Mouse (Mus musculus) heart, embryonic 12.5 days (tissue): Measurements from ENCODE around the gene Mrpl35. TPM values are rescaled to one million over a fixed set of nuclear protein-coding genes. Genes with fewer than 3 reads are reported as not detected.
A peak's percentile ranks its signal among the peaks of the same experiment; 100 is the strongest.

ENCODE experiments used
- ATAC-seq: fragments of 200-750 bp; cut with Nextera tagmentation; 2 replicates; pipeline ENCODE4 v1.8.0; 2017; ENCODE audit warnings: moderate TSS enrichment, moderate library complexity; ENCODE audit not compliant: insufficient number of reproducible peaks, low FRiP score
- H3K27ac ChIP-seq: fragments of 300-500 bp; sonication (generic); 2 replicates; pipeline ENCODE4 v1.5.1; 2016; ENCODE audit warnings: mild to moderate bottlenecking, moderate library complexity; ENCODE audit not compliant: poor library complexity, severe bottlenecking
- H3K27me3 ChIP-seq: fragments of 300-500 bp; sonication (generic); replicated peaks from 2 replicates; pipeline ENCODE4 v1.6.1; 2016; ENCODE audit warnings: mild to moderate bottlenecking, moderate library complexity
- H3K36me3 ChIP-seq: fragments of 300-500 bp; sonication (generic); 2 replicates; pipeline ENCODE4 v1.6.1; 2016; ENCODE audit warnings: mild to moderate bottlenecking, moderate library complexity
- H3K4me1 ChIP-seq: fragments of 300-500 bp; sonication (generic); replicated peaks from 2 replicates; pipeline ENCODE4 v1.6.1; 2016; ENCODE audit warnings: mild to moderate bottlenecking
- H3K4me2 ChIP-seq: fragments of 300-500 bp; sonication (generic); 2 replicates; pipeline ENCODE4 v1.6.1; 2016; ENCODE audit warnings: mild to moderate bottlenecking, moderate library complexity
- H3K4me3 ChIP-seq: fragments of 300-500 bp; sonication (generic); 2 replicates; pipeline ENCODE4 v1.5.1; 2016; ENCODE audit warnings: mild to moderate bottlenecking
- H3K9ac ChIP-seq: fragments of 300-500 bp; sonication (generic); 2 replicates; pipeline ENCODE4 v1.6.1; 2016; ENCODE audit warnings: mild to moderate bottlenecking, moderate library complexity
- H3K9me3 ChIP-seq: fragments of 300-500 bp; sonication (generic); replicated peaks from 2 replicates; pipeline ENCODE4 v1.6.1; 2016; ENCODE audit warnings: mild to moderate bottlenecking, moderate library complexity
- WGBS: fragments of 180-500 bp; shearing (Covaris S2); methylation state at CpG from one replicate; pipeline ENCODE4 v1.1.7; 2016; 5-methylcytosine and 5-hydroxymethylcytosine counted together
- polyA plus RNA-seq: library from polyadenylated mRNA; unstranded; fragments of >200 nt; fragmentation: Nextera tagmentation; extraction: Ambion mirVana; gene quantifications from 2 replicates; pipeline ENCODE4 v1.2.1, GENCODE M21; 2016

Mrpl35 gene
- polyA plus RNA-seq, 1 experiment from 2014 or later = 53.5 TPM

DNA sequence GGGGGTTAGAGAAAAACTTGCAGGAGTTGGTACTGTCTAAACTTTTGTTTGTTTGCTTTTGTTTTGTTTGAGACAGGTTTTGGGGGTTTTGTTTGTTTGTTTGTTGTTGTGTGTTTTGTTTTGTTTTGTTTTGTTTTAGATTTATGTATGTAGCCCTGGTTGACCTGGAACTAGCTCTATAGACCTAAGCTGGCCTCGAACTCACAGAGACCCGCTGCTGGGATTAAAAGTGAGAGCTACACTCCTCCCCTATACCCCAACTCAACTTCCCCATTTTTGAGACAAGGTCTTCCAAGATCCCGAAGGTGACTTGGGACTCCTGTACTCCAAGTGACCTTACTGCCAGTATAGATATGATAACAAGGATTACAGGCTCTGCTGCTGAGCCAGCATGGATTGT is 2.8 kb downstream of the Mrpl35 start:
- ATAC-seq = no peak
- no peak overlapping the region for H3K27ac ChIP-seq
- H3K9ac ChIP-seq = peak overlapping the region; percentile 81; the same call in 1 of the 2 replicates
- H3K36me3 ChIP-seq = no peaks in the 10 kb centered on the region
- H3K27me3 ChIP-seq = no peaks in the 10 kb centered on the region
- peak overlapping the region; percentile 86 for H3K4me3 ChIP-seq
- H3K9me3 ChIP-seq = no peaks in the 10 kb centered on the region
- WGBS = 34% methylated on average over 3 of the region's 3 CpGs
- H3K4me2 ChIP-seq = peak overlapping the region; percentile 87
- peaks cover 9% of the 10 kb centered on the region for H3K4me1 ChIP-seq

DNA sequence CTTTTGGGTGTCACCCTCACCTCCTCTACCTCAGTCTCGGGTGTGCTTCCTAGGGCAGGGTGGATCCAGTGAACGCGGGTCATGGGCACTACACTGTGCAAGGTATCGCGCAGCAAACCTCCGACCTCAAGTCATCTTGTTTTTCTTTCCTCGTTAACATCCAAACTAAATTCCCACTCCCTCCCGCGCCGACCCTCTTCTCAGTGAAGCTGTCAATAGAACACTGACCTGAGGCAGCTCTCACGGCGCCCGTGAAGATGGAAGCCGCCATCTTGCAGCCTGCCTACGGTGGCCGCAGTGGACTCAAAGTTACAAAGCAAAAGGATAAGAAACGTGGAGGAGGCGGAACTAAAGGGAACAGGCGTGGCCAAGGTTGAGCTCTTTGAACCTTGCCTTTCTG is 3.3 kb downstream of the Mrpl35 start:
- H3K4me1 ChIP-seq = peaks cover 9% of the 10 kb centered on the region
- no peak overlapping the region for H3K27ac ChIP-seq
- peak; percentile 89 for ATAC-seq
- H3K9me3 ChIP-seq = no peaks in the 10 kb centered on the region
- peak overlapping the region; percentile 86 for H3K4me3 ChIP-seq
- H3K4me2 ChIP-seq = peak overlapping the region; percentile 87
- no peaks in the 10 kb centered on the region for H3K27me3 ChIP-seq
- H3K9ac ChIP-seq = peak overlapping the region; percentile 81
- under 1% methylated on average over 19 of the region's 19 CpGs for WGBS
- peaks cover 3% of the 10 kb centered on the region for H3K36me3 ChIP-seq

GRCm38 (mm10) chr6:71823085-71823484 is 3.7 kb downstream of the Mrpl35 start:
- Histone ChIP-seq H3K36me3 (peaks cover 7% of the 10 kb centered on the region), H3K9me3 (no peaks in the 10 kb centered on the region), H3K4me2 (peak overlapping the region; percentile 87), H3K9ac (peak overlapping the region; percentile 81), H3K27me3 (no peaks in the 10 kb centered on the region), H3K4me1 (peaks cover 9% of the 10 kb centered on the region), H3K27ac (no peak overlapping the region), H3K4me3 (peak overlapping the region; percentile 86)
- 1% methylated on average over 7 of the region's 7 CpGs for WGBS
- 0 out of 2 replicates have a peak, but pooled peaks have one; percentile 5 for ATAC-seq

DNA sequence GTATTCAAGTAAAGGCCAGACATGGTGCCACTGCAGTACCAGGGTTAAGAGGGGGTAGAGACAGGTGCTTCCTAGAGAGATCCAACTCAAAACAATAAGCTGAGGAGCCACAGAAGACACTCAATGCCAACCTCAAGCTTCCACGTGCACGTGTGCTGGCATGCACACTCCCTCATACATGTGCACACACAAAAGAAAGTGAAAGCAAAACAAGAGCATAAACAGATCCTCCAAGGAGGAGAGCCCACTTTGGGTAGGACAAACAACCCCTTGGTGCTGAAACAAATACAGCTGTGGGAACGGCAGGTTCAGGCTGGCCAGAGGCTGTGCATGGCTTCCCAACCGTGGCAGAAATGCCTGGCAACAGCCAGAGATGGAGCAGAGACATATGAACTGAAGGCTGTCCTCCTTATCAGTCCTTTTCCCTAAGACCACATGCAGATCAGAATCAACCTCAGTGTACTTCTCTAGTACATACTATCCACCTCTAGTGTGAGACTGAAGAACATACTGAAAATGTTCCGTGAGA is 6.9 kb downstream of the Mrpl35 start:
- H3K4me1 ChIP-seq = peaks cover 9% of the 10 kb centered on the region
- no peak overlapping the region for H3K4me3 ChIP-seq
- H3K36me3 ChIP-seq = peaks cover 38% of the 10 kb centered on the region
- no peaks in the 10 kb centered on the region for H3K9me3 ChIP-seq
- no peak overlapping the region for H3K27ac ChIP-seq
- 88% methylated on average over 5 of the region's 5 CpGs for WGBS
- no peak overlapping the region for H3K9ac ChIP-seq
- H3K27me3 ChIP-seq = no peaks in the 10 kb centered on the region
- ATAC-seq = no peak
- no peak overlapping the region for H3K4me2 ChIP-seq

GRCm38 (mm10) chr6:71812820-71813219 is 13.9 kb downstream of the Mrpl35 start:
- peaks cover 70% of the 10 kb centered on the region for H3K36me3 ChIP-seq
- no peak overlapping the region for H3K4me2 ChIP-seq
- no peak for ATAC-seq
- H3K27ac ChIP-seq = no peak overlapping the region
- H3K4me3 ChIP-seq = no peak overlapping the region
- no peaks in the 10 kb centered on the region for H3K27me3 ChIP-seq
- H3K4me1 ChIP-seq = peaks cover 3% of the 10 kb centered on the region; the same call in 1 of the 2 replicates
- H3K9me3 ChIP-seq = no peaks in the 10 kb centered on the region
- WGBS = 81% methylated on average over 2 of the region's 2 CpGs
- no peak overlapping the region for H3K9ac ChIP-seq

GRCm38 (mm10) chr6:71809890-71810289 is 16.9 kb downstream of the Mrpl35 start:
- peaks cover 13% of the 10 kb centered on the region for H3K4me1 ChIP-seq
- H3K4me3 ChIP-seq = no peak overlapping the region
- H3K9ac ChIP-seq = no peak overlapping the region
- H3K4me2 ChIP-seq = no peak overlapping the region
- no peaks in the 10 kb centered on the region for H3K27me3 ChIP-seq
- H3K9me3 ChIP-seq = no peaks in the 10 kb centered on the region
- WGBS = 92% methylated on average over 9 of the region's 9 CpGs
- no peak for ATAC-seq
- peaks cover 43% of the 10 kb centered on the region for H3K36me3 ChIP-seq
- H3K27ac ChIP-seq = no peak overlapping the region

- no peaks in the 10 kb centered on the region for H3K9me3 ChIP-seq
- no peak overlapping the region for H3K9ac ChIP-seq
- H3K4me3 ChIP-seq = no peak overlapping the region
- peaks cover 24% of the 10 kb centered on the region for H3K4me1 ChIP-seq
- no peak overlapping the region for H3K27ac ChIP-seq
- 63% methylated on average over 1 of the region's 1 CpGs for WGBS
- no peak for ATAC-seq
- H3K4me2 ChIP-seq = no peak overlapping the region
- peaks cover 21% of the 10 kb centered on the region for H3K36me3 ChIP-seq
- no peaks in the 10 kb centered on the region for H3K27me3 ChIP-seq
Observed at GRCm38 (mm10) chr6:71806713-71807112, 20.1 kb downstream of the Mrpl35 start.

GRCm38 (mm10) chr6:71804061-71804829 is 22.5 kb downstream of the Mrpl35 start:
- Histone ChIP-seq H3K4me3 (no peak overlapping the region), H3K27ac (peak overlapping the region; percentile 74), H3K9ac (no peak overlapping the region), H3K27me3 (no peaks in the 10 kb centered on the region), H3K4me1 (peaks cover 34% of the 10 kb centered on the region), H3K9me3 (no peaks in the 10 kb centered on the region), H3K4me2 (peak overlapping the region; percentile 44), H3K36me3 (peaks cover 5% of the 10 kb centered on the region; the same call in 1 of the 2 replicates)
- peak; percentile 69 for ATAC-seq
- WGBS = 10% methylated on average over 12 of the region's 12 CpGs

- H3K27me3 ChIP-seq = no peaks in the 10 kb centered on the region
- ATAC-seq = no peak
Observed at GRCm38 (mm10) chr6:71803609-71804008, 23.2 kb downstream of the Mrpl35 start.

DNA sequence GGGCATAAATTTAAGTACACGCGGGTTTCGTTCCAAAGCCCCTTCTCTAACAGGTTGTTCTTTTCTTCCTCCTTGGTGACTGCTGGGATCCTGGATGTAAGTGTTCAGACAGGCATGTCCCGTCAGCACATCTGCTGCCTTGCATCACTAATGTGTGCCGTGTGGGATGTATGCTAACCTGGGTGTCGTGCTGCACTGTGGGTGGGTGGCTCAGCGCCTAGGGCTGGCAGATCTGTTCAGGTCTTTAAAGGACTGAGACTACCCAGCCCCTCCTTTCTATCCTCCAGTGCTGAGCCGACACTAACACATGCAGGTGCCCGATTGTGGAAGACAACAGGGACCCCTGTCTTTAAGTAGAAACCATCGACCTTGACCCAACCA is 25.1 kb downstream of the Mrpl35 start:
- H3K9ac ChIP-seq = no peak overlapping the region
- no peak overlapping the region for H3K4me2 ChIP-seq
- no peaks in the 10 kb centered on the region for H3K27me3 ChIP-seq
- no peaks in the 10 kb centered on the region for H3K9me3 ChIP-seq
- H3K27ac ChIP-seq = no peak overlapping the region
- H3K4me1 ChIP-seq = peaks cover 32% of the 10 kb centered on the region
- no peak overlapping the region for H3K4me3 ChIP-seq
- ATAC-seq = no peak
- WGBS = 69% methylated on average over 10 of the region's 10 CpGs
- H3K36me3 ChIP-seq = peaks cover 6% of the 10 kb centered on the region; the same call in 1 of the 2 replicates

More at GRCm38 (mm10) chr6:71803609-71804008, 23.2 kb downstream of the Mrpl35 start:
- Histone ChIP-seq H3K9ac (no peak overlapping the region), H3K36me3 (peaks cover under 1% of the 10 kb centered on the region; the same call in 1 of the 2 replicates), H3K4me2 (no peak overlapping the region), H3K4me3 (no peak overlapping the region), H3K4me1 (peaks cover 32% of the 10 kb centered on the region), H3K9me3 (no peaks in the 10 kb centered on the region), H3K27ac (peak overlapping the region; percentile 27; the same call in 1 of the 2 replicates)
- 82% methylated on average over 1 of the region's 1 CpGs for WGBS

DNA sequence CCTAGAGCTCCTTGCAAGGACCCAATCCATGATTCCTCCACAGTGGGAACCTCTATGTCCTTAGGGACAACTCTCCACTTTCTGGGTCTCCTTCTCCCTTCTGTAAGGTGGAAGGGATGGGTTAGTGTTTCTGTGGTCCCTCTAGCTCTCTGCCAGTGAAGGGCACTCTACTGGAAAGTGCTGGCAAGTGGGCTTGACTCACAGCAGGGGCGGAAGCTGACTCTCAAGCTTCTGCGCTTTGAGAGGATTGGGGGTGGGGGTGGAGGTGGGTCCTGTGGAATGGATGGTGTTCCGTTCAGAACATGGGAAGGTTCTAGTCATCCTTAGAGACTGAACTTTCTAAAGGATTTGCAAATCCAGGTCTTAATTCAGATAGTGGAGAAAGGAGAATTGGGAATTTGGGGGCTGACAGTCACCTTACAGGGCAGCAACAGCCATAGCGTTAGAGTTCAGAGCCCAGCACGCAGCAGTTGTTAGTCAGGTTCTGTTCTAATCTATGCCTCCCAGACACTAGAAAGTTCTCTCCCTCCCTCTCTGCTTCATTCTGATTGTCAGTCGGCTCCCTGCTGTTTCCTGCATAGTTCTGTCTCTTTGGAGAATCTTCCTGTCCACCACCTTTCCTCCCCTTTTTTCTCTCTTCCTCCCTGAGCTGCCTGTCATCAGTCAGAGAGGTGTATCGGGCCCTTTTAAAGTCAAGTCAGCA is 25.6 kb downstream of the Mrpl35 start:
- no peaks in the 10 kb centered on the region for H3K27me3 ChIP-seq
- 45% methylated on average over 7 of the region's 7 CpGs for WGBS
- H3K4me3 ChIP-seq = no peak overlapping the region
- H3K4me2 ChIP-seq = no peak overlapping the region
- peak; percentile 27; the same call in 1 of the 2 replicates for ATAC-seq
- no peak overlapping the region for H3K27ac ChIP-seq
- H3K9me3 ChIP-seq = no peaks in the 10 kb centered on the region
- H3K9ac ChIP-seq = no peak overlapping the region
- peaks cover 8% of the 10 kb centered on the region; the same call in 1 of the 2 replicates for H3K36me3 ChIP-seq
- peaks cover 32% of the 10 kb centered on the region for H3K4me1 ChIP-seq
